Mouse (Mus musculus) macrophage (primary cell): Measurements from ENCODE around the gene Nadk. TPM values are rescaled to one million over a fixed set of nuclear protein-coding genes. Genes with fewer than 3 reads are reported as not detected.
A peak's percentile ranks its signal among the peaks of the same experiment; 100 is the strongest.

Experiments used
- H3K27ac ChIP-seq: fragments of 350-480 bp; formaldehyde crosslinking; 2 replicates; pipeline ENCODE4 v1.9.0; 2021
- H3K36me3 ChIP-seq: fragments of 350-480 bp; formaldehyde crosslinking; 2 replicates; pipeline ENCODE4 v1.9.0; 2021; ENCODE audit errors: inconsistent target
- H3K4me3 ChIP-seq: fragments of 350-480 bp; formaldehyde crosslinking; 2 replicates; pipeline ENCODE4 v1.9.0; 2021; ENCODE audit errors: inconsistent target
- H3K79me2 ChIP-seq: fragments of 350-480 bp; formaldehyde crosslinking; 2 replicates; pipeline ENCODE4 v1.9.0; 2021; ENCODE audit errors: inconsistent target
- WGBS: methylation state at CpG from one replicate; pipeline ENCODE4 v1.1.7; 2026; ENCODE audit warnings: inconsistent platforms; ENCODE audit not compliant: missing documents; 5-methylcytosine and 5-hydroxymethylcytosine counted together
- polyA plus RNA-seq: library from polyadenylated mRNA; stranded (reverse); fragments of 250-400 nt; gene quantifications from 3 replicates; pipeline ENCODE4 v1.2.4, GENCODE M21; 2018; ENCODE audit warnings: inconsistent platforms

The Nadk gene
- polyA plus RNA-seq, 1 experiment from 2014 or later: 75.4 TPM

- Histone ChIP-seq H3K4me3 (no peak overlapping the region), H3K36me3 (peaks cover 42% of the 10 kb centered on the region), H3K79me2 (peaks cover 78% of the 10 kb centered on the region), H3K27ac (no peak overlapping the region)
- 90% methylated on average over 5 of the region's 5 CpGs for WGBS
Measured at GRCm38 (mm10) chr4:155577741-155578140, 15.6 kb downstream of the Nadk start.

- peaks cover 43% of the 10 kb centered on the region for H3K36me3 ChIP-seq
- H3K4me3 ChIP-seq: no peak overlapping the region
- no peak overlapping the region for H3K27ac ChIP-seq
- WGBS: 88% methylated on average over 7 of the region's 7 CpGs
- H3K79me2 ChIP-seq: peaks cover 75% of the 10 kb centered on the region
Measured at GRCm38 (mm10) chr4:155578336-155579125, 16.4 kb downstream of the Nadk start.

- 42% methylated on average over 1 of the region's 1 CpGs for WGBS
- peaks cover 56% of the 10 kb centered on the region for H3K79me2 ChIP-seq
- peaks cover 62% of the 10 kb centered on the region for H3K36me3 ChIP-seq
- no peak overlapping the region for H3K27ac ChIP-seq
- H3K4me3 ChIP-seq: no peak overlapping the region
Measured at GRCm38 (mm10) chr4:155580420-155580819, 18.2 kb downstream of the Nadk start.

DNA sequence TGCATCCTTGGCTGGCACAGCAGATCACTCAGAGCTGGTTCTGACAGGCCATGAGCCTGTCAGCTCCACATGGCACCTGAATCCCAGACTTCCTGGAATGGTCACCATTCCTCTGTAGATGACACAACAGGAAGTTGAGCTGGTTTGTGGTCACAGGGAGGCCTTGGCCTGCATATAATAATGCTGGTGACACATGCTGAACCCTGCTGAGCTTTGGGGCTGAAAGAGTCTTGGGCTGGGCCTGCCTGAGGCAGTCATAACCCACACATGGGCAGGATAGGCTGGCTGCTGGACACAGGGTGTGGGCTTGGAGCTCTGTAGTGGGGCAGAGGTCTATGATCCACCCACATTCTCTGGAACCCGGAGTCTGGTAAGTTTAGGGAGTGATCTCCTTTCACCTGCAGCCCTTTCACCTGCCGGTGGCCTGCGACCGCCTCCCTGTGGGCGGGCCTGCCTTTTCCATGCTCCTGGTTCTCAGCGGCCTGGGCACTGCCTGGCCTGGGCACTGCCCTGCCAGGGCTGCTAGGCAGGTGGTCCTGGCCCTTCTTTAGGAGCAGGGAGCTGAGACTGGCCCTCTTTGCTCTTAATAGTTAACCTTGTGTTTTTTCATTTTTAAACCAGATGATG is 20.2 kb downstream of the Nadk start:
- Histone ChIP-seq H3K27ac (peak overlapping the region; percentile 43), H3K4me3 (no peak overlapping the region), H3K36me3 (peaks cover 66% of the 10 kb centered on the region), H3K79me2 (peaks cover 36% of the 10 kb centered on the region; the same call in 1 of the 2 replicates)
- 68% methylated on average over 6 of the region's 6 CpGs for WGBS

DNA sequence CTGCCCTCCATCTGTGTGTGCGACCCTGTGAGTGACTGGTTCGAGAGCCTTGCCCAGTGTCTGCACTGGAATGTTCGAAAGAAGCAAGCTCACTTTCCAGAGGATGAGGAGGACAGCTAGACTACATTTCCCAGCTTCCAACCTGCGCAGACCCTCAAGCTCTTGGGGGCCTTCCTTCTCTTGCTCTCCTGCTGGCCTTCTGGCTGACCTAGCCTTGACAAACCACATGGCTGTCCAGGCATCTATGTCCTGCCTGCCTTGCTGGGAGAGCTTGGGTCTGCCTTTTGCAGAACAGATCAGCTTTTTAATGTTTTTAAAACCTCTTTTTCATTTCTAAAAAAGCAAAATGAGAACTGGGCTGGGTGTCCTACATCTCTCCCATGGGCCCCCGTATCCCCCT is 27.2 kb downstream of the Nadk start:
- 97% methylated on average over 4 of the region's 5 CpGs for WGBS
- peaks cover 63% of the 10 kb centered on the region for H3K36me3 ChIP-seq
- H3K4me3 ChIP-seq: no peak overlapping the region
- no peak overlapping the region for H3K27ac ChIP-seq
- no peaks in the 10 kb centered on the region for H3K79me2 ChIP-seq

- Histone ChIP-seq H3K4me3 (no peak overlapping the region), H3K79me2 (no peaks in the 10 kb centered on the region), H3K27ac (no peak overlapping the region), H3K36me3 (peaks cover 44% of the 10 kb centered on the region)
- WGBS: 81% methylated on average over 7 of the region's 7 CpGs
Measured at GRCm38 (mm10) chr4:155591012-155591719, 29.0 kb downstream of the Nadk start.

- H3K27ac ChIP-seq: no peak overlapping the region
- WGBS: 30% methylated on average over 1 of the region's 1 CpGs
- H3K36me3 ChIP-seq: peaks cover 18% of the 10 kb centered on the region
- H3K79me2 ChIP-seq: no peaks in the 10 kb centered on the region
- H3K4me3 ChIP-seq: no peak overlapping the region
Measured at GRCm38 (mm10) chr4:155593780-155594179, 31.6 kb downstream of the Nadk start.

- Histone ChIP-seq H3K36me3 (no peaks in the 10 kb centered on the region), H3K79me2 (no peaks in the 10 kb centered on the region), H3K4me3 (no peak overlapping the region), H3K27ac (no peak overlapping the region)
- WGBS: 82% methylated on average over 2 of the region's 3 CpGs
Measured at GRCm38 (mm10) chr4:155595777-155596176, 33.6 kb downstream of the Nadk start.

- no peaks in the 10 kb centered on the region for H3K79me2 ChIP-seq
- no peak overlapping the region for H3K4me3 ChIP-seq
- H3K27ac ChIP-seq: no peak overlapping the region
- WGBS: 34% methylated on average over 5 of the region's 5 CpGs
- H3K36me3 ChIP-seq: no peaks in the 10 kb centered on the region
Measured at GRCm38 (mm10) chr4:155596606-155597005, 34.4 kb downstream of the Nadk start.

GRCm38 (mm10) chr4:155598536-155598935 is 36.4 kb downstream of the Nadk start:
- H3K4me3 ChIP-seq: no peak overlapping the region
- peaks cover 16% of the 10 kb centered on the region for H3K79me2 ChIP-seq
- no peaks in the 10 kb centered on the region for H3K36me3 ChIP-seq
- no peak overlapping the region for H3K27ac ChIP-seq
- WGBS: 89% methylated on average over 4 of the region's 20 CpGs

- peak overlapping the region; percentile 91 for H3K27ac ChIP-seq
- 36% methylated on average over 9 of the region's 11 CpGs for WGBS
- peaks cover 31% of the 10 kb centered on the region for H3K79me2 ChIP-seq
- no peaks in the 10 kb centered on the region for H3K36me3 ChIP-seq
- H3K4me3 ChIP-seq: peak overlapping the region; percentile 54
Measured at GRCm38 (mm10) chr4:155599901-155600825, 38.0 kb downstream of the Nadk start.

- Histone ChIP-seq H3K36me3 (no peaks in the 10 kb centered on the region), H3K4me3 (peak within 1 kb of the TSS; percentile 54), H3K27ac (peak within 1 kb of the TSS; percentile 91), H3K79me2 (peaks cover 31% of the 10 kb centered on the region)
- under 1% methylated on average over 55 of the region's 65 CpGs for WGBS
Measured at GRCm38 (mm10) chr4:155601091-155601996, 39.2 kb downstream of the Nadk start, which contains the start of gene Slc35e2. Gene Slc35e2, plus strand, starts transcription at chr4:155601416.

- no peaks in the 10 kb centered on the region for H3K36me3 ChIP-seq
- WGBS: under 1% methylated on average over 30 of the region's 31 CpGs
- H3K4me3 ChIP-seq: peak overlapping the region; percentile 54
- H3K27ac ChIP-seq: no peak overlapping the region
- peaks cover 31% of the 10 kb centered on the region for H3K79me2 ChIP-seq
Measured at GRCm38 (mm10) chr4:155601997-155602456, 39.8 kb downstream of the Nadk start.
